Mouse (Mus musculus): Measurements from ENCODE around the gene Elovl1. TPM values are rescaled to one million over a fixed set of nuclear protein-coding genes. Genes with fewer than 3 reads are reported as not detected.

Elovl1 gene
- polyA plus RNA-seq, 1 experiment, result 303 TPM

- peak; percentile 13 for DNase-seq
- 62% methylated on average over 15 of the region's 15 CpGs for WGBS
- Histone ChIP-seq H3K4me1 (ENCODE audit: control insufficient read depth, insufficient read depth, low read length) (no peaks in the 10 kb centered on the region), H3K27me3 (replicated peaks; ENCODE audit: control insufficient read depth, insufficient read depth, low read length) (no peaks in the 10 kb centered on the region), H3K27ac (ENCODE audit: insufficient read depth, low read depth, low read length) (no peak overlapping the region), H3K36me3 (ENCODE audit: control insufficient read depth, insufficient read depth, low read length) (no peaks in the 10 kb centered on the region), H3K4me3 (ENCODE audit: insufficient read depth, low read depth, low read length) (no peak overlapping the region)
- no peak for TF ChIP-seq CTCF (conservative IDR thresholded peaks at IDR 0.05; ENCODE audit: insufficient read depth, insufficient read length, low read depth, low read length)
- no peak for TF ChIP-seq POLR2A (IDR thresholded peaks at IDR 0.05; ENCODE audit: low read depth, low read length)
These were observed 49.1 kb downstream of the Elovl1 start for GRCm38 (mm10) chr4:118476773-118477530.

Other genes starting within 250 kb of the Elovl1 start
- gene Kdm4a, start 248.1 kb upstream of the Elovl1 start, polyA plus RNA-seq (2012; rRNA removed), result 31.9 and 34.0 TPM in 2 replicates
- 89.9 and 114 TPM in 2 replicates for gene Ptprf, start 136.7 kb upstream of the Elovl1 start, polyA plus RNA-seq (2012; rRNA removed)
- gene Szt2, start 18.8 kb upstream of the Elovl1 start, polyA plus RNA-seq (2012; rRNA removed), result 20.1 and 23.7 TPM in 2 replicates
- gene Med8, start 18.8 kb upstream of the Elovl1 start, polyA plus RNA-seq (2012; rRNA removed), result 27.6 and 31.0 TPM in 2 replicates
- 3.1 and 3.6 TPM in 2 replicates for gene Cdc20, start 9.3 kb downstream of the Elovl1 start, polyA plus RNA-seq (2012; rRNA removed)
- gene Mpl, start 29.4 kb downstream of the Elovl1 start, polyA plus RNA-seq (2012; rRNA removed), result 0.03 and 0.11 TPM in 2 replicates
- 44.5 and 51.8 TPM in 2 replicates for gene Tie1, start 62.0 kb downstream of the Elovl1 start, polyA plus RNA-seq (2012; rRNA removed)
- 166 and 182 TPM in 2 replicates for gene 2610528J11Rik, start 98.9 kb downstream of the Elovl1 start, polyA plus RNA-seq (2012; rRNA removed)
- 30.3 and 44.7 TPM in 2 replicates for gene Tmem125, start 116.0 kb downstream of the Elovl1 start, polyA plus RNA-seq (2012; rRNA removed)
- 0.06 and 0.08 TPM in 2 replicates for gene Cfap57, start 192.7 kb downstream of the Elovl1 start, polyA plus RNA-seq (2012; rRNA removed)
- 24.0 and 29.4 TPM in 2 replicates for gene Ebna1bp2, start 192.7 kb downstream of the Elovl1 start, polyA plus RNA-seq (2012; rRNA removed)
- gene Olfr62, start 230.9 kb downstream of the Elovl1 start, polyA plus RNA-seq (2012; rRNA removed), result not detected in 2 replicates

Data from kidney, adult 2 months (tissue).